Mouse (Mus musculus) liver, embryonic 11.5 days (tissue): ENCODE measurements around the gene H6pd. TPM values are rescaled to one million over a fixed set of nuclear protein-coding genes. Genes with fewer than 3 reads are reported as not detected.

ENCODE experiments used
- ATAC-seq: fragments of 200-750 bp; cut with Nextera tagmentation; replicated peaks from 2 replicates; pipeline ENCODE4 v1.8.0; 2017; ENCODE audit warnings: moderate number of reproducible peaks, mild to moderate bottlenecking, moderate TSS enrichment, moderate library complexity; ENCODE audit not compliant: low FRiP score
- DNase-seq: peaks from one replicate; pipeline ENCODE4 v3.0.0-alpha.2; 2017; ENCODE audit warnings: low spot score
- H3K27ac ChIP-seq: fragments of 300-500 bp; sonication (generic); 2 replicates; pipeline ENCODE4 v1.5.1; 2014; ENCODE audit warnings: mild to moderate bottlenecking, low read depth, low read length, control low read depth
- H3K27me3 ChIP-seq: fragments of 300-500 bp; sonication (generic); replicated peaks from 2 replicates; pipeline ENCODE4 v1.6.1; 2014; ENCODE audit warnings: low read length, mixed read lengths; ENCODE audit not compliant: control insufficient read depth, insufficient read depth
- H3K36me3 ChIP-seq: fragments of 300-500 bp; sonication (generic); 2 replicates; pipeline ENCODE4 v1.6.1; 2014; ENCODE audit warnings: mild to moderate bottlenecking, low read length, moderate library complexity, mixed read lengths; ENCODE audit not compliant: control insufficient read depth, insufficient read depth
- H3K4me1 ChIP-seq: fragments of 300-500 bp; sonication (generic); replicated peaks from 2 replicates; pipeline ENCODE4 v1.6.1; 2014; ENCODE audit warnings: low read length, mixed read lengths; ENCODE audit not compliant: control insufficient read depth, insufficient read depth
- H3K4me2 ChIP-seq: fragments of 300-500 bp; sonication (generic); 2 replicates; pipeline ENCODE4 v1.6.1; 2014; ENCODE audit warnings: mild to moderate bottlenecking, control low read depth, moderate library complexity
- H3K4me3 ChIP-seq: fragments of 300-500 bp; sonication (generic); 2 replicates; pipeline ENCODE4 v1.5.1; 2014; ENCODE audit warnings: low read depth, low read length, control low read depth
- H3K9ac ChIP-seq: fragments of 300-500 bp; sonication (generic); 2 replicates; pipeline ENCODE4 v1.6.1; 2014; ENCODE audit warnings: low read depth, low read length, control low read depth
- H3K9me3 ChIP-seq: fragments of 300-500 bp; sonication (generic); 2 replicates; pipeline ENCODE4 v1.6.1; 2016; ENCODE audit warnings: low read length, inconsistent platforms, mixed read lengths; ENCODE audit not compliant: control insufficient read depth
- WGBS: fragments of 180-500 bp; shearing (Covaris S2); extraction: QIAGEN DNeasy Blood & Tissue Kit; methylation state at CpG from one replicate; pipeline ENCODE4 v1.1.7; 2014; 5-methylcytosine and 5-hydroxymethylcytosine counted together
- polyA plus RNA-seq: library from polyadenylated mRNA; unstranded; fragments of >200 nt; fragmentation: Nextera tagmentation; extraction: Ambion mirVana; gene quantifications from 2 replicates; pipeline ENCODE4 v1.2.1, GENCODE M21; 2014

H6pd gene
- polyA plus RNA-seq, 1 experiment from 2014 or later: 9.8 TPM

GRCm38 (mm10) chr4:149965242-149965641 is 43.6 kb downstream of the H6pd start:
- Histone ChIP-seq H3K27ac (no peak overlapping the region), H3K4me3 (no peak overlapping the region), H3K9me3 (no peaks in the 10 kb centered on the region), H3K36me3 (no peaks in the 10 kb centered on the region), H3K4me1 (no peaks in the 10 kb centered on the region), H3K4me2 (no peak overlapping the region), H3K27me3 (no peaks in the 10 kb centered on the region; the same call in 1 of the 2 replicates), H3K9ac (no peak overlapping the region)
- DNase-seq (no peak), ATAC-seq (no peak)
- WGBS: 68% methylated on average over 6 of the region's 6 CpGs

GRCm38 (mm10) chr4:149964770-149965169 is 44.1 kb downstream of the H6pd start:
- H3K4me1 ChIP-seq: no peaks in the 10 kb centered on the region
- DNase-seq (no peak), ATAC-seq (no peak)
- no peak overlapping the region for H3K4me2 ChIP-seq
- 58% methylated on average over 3 of the region's 3 CpGs for WGBS
- no peak overlapping the region for H3K27ac ChIP-seq
- no peak overlapping the region for H3K4me3 ChIP-seq
- H3K9ac ChIP-seq: no peak overlapping the region
- no peaks in the 10 kb centered on the region for H3K36me3 ChIP-seq
- H3K9me3 ChIP-seq: no peaks in the 10 kb centered on the region
- peaks cover 2% of the 10 kb centered on the region; the same call in 1 of the 2 replicates for H3K27me3 ChIP-seq

GRCm38 (mm10) chr4:149964285-149964684 is 44.5 kb downstream of the H6pd start:
- peaks cover 2% of the 10 kb centered on the region; the same call in 1 of the 2 replicates for H3K27me3 ChIP-seq
- H3K4me3 ChIP-seq: no peak overlapping the region
- H3K4me2 ChIP-seq: no peak overlapping the region
- DNase-seq (no peak), ATAC-seq (no peak)
- no peak overlapping the region for H3K27ac ChIP-seq
- no peak overlapping the region for H3K9ac ChIP-seq
- H3K9me3 ChIP-seq: no peaks in the 10 kb centered on the region
- H3K36me3 ChIP-seq: no peaks in the 10 kb centered on the region
- H3K4me1 ChIP-seq: no peaks in the 10 kb centered on the region
- 76% methylated on average over 8 of the region's 8 CpGs for WGBS

- H3K36me3 ChIP-seq: no peaks in the 10 kb centered on the region
- H3K4me3 ChIP-seq: no peak overlapping the region
- H3K27me3 ChIP-seq: peaks cover 30% of the 10 kb centered on the region
- H3K4me1 ChIP-seq: peaks cover 3% of the 10 kb centered on the region; the same call in 1 of the 2 replicates
- DNase-seq (no peak), ATAC-seq (no peak)
- no peaks in the 10 kb centered on the region for H3K9me3 ChIP-seq
- H3K4me2 ChIP-seq: no peak overlapping the region
- no peak overlapping the region for H3K27ac ChIP-seq
- 80% methylated on average over 7 of the region's 7 CpGs for WGBS
- H3K9ac ChIP-seq: no peak overlapping the region
These were observed 48.4 kb downstream of the H6pd start for GRCm38 (mm10) chr4:149960391-149960790.

GRCm38 (mm10) chr4:149959816-149960215 is 49.0 kb downstream of the H6pd start:
- H3K27ac ChIP-seq: no peak overlapping the region
- H3K4me3 ChIP-seq: no peak overlapping the region
- H3K9me3 ChIP-seq: no peaks in the 10 kb centered on the region
- no peaks in the 10 kb centered on the region for H3K36me3 ChIP-seq
- WGBS: 48% methylated on average over 10 of the region's 10 CpGs
- no peak overlapping the region for H3K4me2 ChIP-seq
- peaks cover 33% of the 10 kb centered on the region for H3K27me3 ChIP-seq
- ATAC-seq: no peak
- DNase-seq: no peak
- no peak overlapping the region for H3K9ac ChIP-seq
- peaks cover 5% of the 10 kb centered on the region; the same call in 1 of the 2 replicates for H3K4me1 ChIP-seq

- no peak overlapping the region for H3K27ac ChIP-seq
- no peak for ATAC-seq
- no peak overlapping the region for H3K4me2 ChIP-seq
- no peak overlapping the region for H3K4me3 ChIP-seq
- no peaks in the 10 kb centered on the region for H3K9me3 ChIP-seq
- WGBS: 6% methylated on average over 5 of the region's 5 CpGs
- H3K9ac ChIP-seq: no peak overlapping the region
- H3K36me3 ChIP-seq: no peaks in the 10 kb centered on the region
- H3K27me3 ChIP-seq: peaks cover 46% of the 10 kb centered on the region
- DNase-seq: peak; percentile 61
- peaks cover 13% of the 10 kb centered on the region; the same call in 1 of the 2 replicates for H3K4me1 ChIP-seq
These were observed 50.3 kb downstream of the H6pd start for GRCm38 (mm10) chr4:149958566-149958965.

- WGBS: 50% methylated on average over 13 of the region's 13 CpGs
- no peaks in the 10 kb centered on the region for H3K9me3 ChIP-seq
- H3K4me1 ChIP-seq: peaks cover 14% of the 10 kb centered on the region; the same call in 1 of the 2 replicates
- ATAC-seq (no peak), DNase-seq (no peak)
- peaks cover 71% of the 10 kb centered on the region for H3K27me3 ChIP-seq
- no peak overlapping the region for H3K27ac ChIP-seq
- no peak overlapping the region for H3K9ac ChIP-seq
- no peaks in the 10 kb centered on the region for H3K36me3 ChIP-seq
- H3K4me2 ChIP-seq: no peak overlapping the region
- H3K4me3 ChIP-seq: no peak overlapping the region
These were observed 52.8 kb downstream of the H6pd start for GRCm38 (mm10) chr4:149956048-149956447.

- DNase-seq (no peak), ATAC-seq (no peak)
- no peaks in the 10 kb centered on the region for H3K9me3 ChIP-seq
- H3K36me3 ChIP-seq: no peaks in the 10 kb centered on the region
- H3K27ac ChIP-seq: no peak overlapping the region
- peak overlapping the region; percentile 60; the same call in 1 of the 2 replicates for H3K4me3 ChIP-seq
- 20% methylated on average over 15 of the region's 15 CpGs for WGBS
- no peak overlapping the region for H3K9ac ChIP-seq
- H3K27me3 ChIP-seq: peaks cover 73% of the 10 kb centered on the region
- peaks cover 14% of the 10 kb centered on the region; the same call in 1 of the 2 replicates for H3K4me1 ChIP-seq
- peak overlapping the region; percentile 94 for H3K4me2 ChIP-seq
These were observed 53.2 kb downstream of the H6pd start for GRCm38 (mm10) chr4:149955631-149956030.

GRCm38 (mm10) chr4:149954893-149955439 is 53.9 kb downstream of the H6pd start, which contains the start of gene Spsb1:
Gene Spsb1 (minus strand): TSS chr4:149955043.
- Histone ChIP-seq H3K4me2 (peak within 1 kb of the TSS; percentile 94), H3K4me3 (peak within 1 kb of the TSS; percentile 60), H3K9ac (peak within 1 kb of the TSS; percentile 28), H3K27me3 (peaks cover 77% of the 10 kb centered on the region), H3K9me3 (no peaks in the 10 kb centered on the region), H3K4me1 (peaks cover 14% of the 10 kb centered on the region; the same call in 1 of the 2 replicates), H3K27ac (no peak within 1 kb of the TSS), H3K36me3 (no peaks in the 10 kb centered on the region)
- ATAC-seq: peak; percentile 94
- WGBS: under 1% methylated on average over 42 of the region's 51 CpGs
- DNase-seq: peak; percentile 99
